Mouse (Mus musculus): ENCODE results near the gene Ankrd13a.

DNA sequence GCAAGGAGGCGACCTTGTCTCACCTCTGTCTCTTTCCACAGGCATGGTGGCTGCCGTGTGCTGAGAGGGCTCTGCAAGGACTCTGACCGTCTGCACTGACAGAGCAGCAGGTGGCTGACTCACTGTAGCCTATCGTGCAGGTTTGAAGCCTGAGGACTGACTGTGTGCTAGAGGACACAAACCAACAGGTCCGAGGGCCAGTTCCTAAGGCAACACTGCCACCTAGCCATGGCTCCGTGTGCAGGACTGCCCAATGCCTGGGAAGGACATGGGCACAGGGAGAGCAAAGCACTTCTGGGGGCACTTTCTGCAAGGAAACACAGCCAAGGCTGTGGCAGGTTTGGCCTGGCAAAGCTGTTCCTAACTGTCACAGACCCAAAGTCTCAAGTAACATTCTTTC, 43.0 kb upstream of the Ankrd13a start:
- no peak for TF ChIP-seq FLI1 (IDR thresholded peaks at IDR 0.05; ENCODE audit: low read length)
- TF ChIP-seq GATA1 (IDR thresholded peaks at IDR 0.05; ENCODE audit: borderline replicate concordance, low read length): no peak
